Mouse (Mus musculus) forebrain, embryonic 10.5 days (tissue): ENCODE results near the gene Dnase1l2. TPM values are rescaled to one million over a fixed set of nuclear protein-coding genes. Genes with fewer than 3 reads are reported as not detected.
A peak's percentile ranks its signal among the peaks of the same experiment; 100 is the strongest.

ENCODE experiments used
- DNase-seq: peaks from one replicate; pipeline ENCODE4 v3.0.0-alpha.2; 2017; ENCODE audit warnings: low spot score; ENCODE audit errors: extremely low spot score
- H3K27ac ChIP-seq: fragments of 300-500 bp; sonication (generic); 2 replicates; pipeline ENCODE4 v1.5.1; 2016; ENCODE audit warnings: mild to moderate bottlenecking
- H3K27me3 ChIP-seq: fragments of 300-500 bp; sonication (generic); 2 replicates; pipeline ENCODE4 v1.6.1; 2016; ENCODE audit warnings: mild to moderate bottlenecking; ENCODE audit not compliant: poor library complexity, severe bottlenecking
- H3K36me3 ChIP-seq: fragments of 300-500 bp; sonication (generic); replicated peaks from 2 replicates; pipeline ENCODE4 v1.6.1; 2016; ENCODE audit warnings: mild to moderate bottlenecking, moderate library complexity
- H3K4me1 ChIP-seq: fragments of 300-500 bp; sonication (generic); 2 replicates; pipeline ENCODE4 v1.6.1; 2016
- H3K4me3 ChIP-seq: fragments of 300-500 bp; sonication (generic); 2 replicates; pipeline ENCODE4 v1.5.1; 2016; ENCODE audit warnings: mild to moderate bottlenecking, moderate library complexity
- H3K9me3 ChIP-seq: fragments of 300-500 bp; sonication (generic); 2 replicates; pipeline ENCODE4 v1.6.1; 2016; ENCODE audit warnings: mild to moderate bottlenecking, moderate library complexity
- WGBS: fragments of 180-500 bp; shearing (Covaris S2); methylation state at CpG from one replicate; pipeline ENCODE4 v1.1.7; 2016; 5-methylcytosine and 5-hydroxymethylcytosine counted together
- polyA plus RNA-seq: library from polyadenylated mRNA; unstranded; fragments of >200 nt; fragmentation: Nextera tagmentation; extraction: Ambion mirVana; gene quantifications from 2 replicates; pipeline ENCODE4 v1.2.1, GENCODE M21; 2016

Gene Dnase1l2
- 2.3 TPM in 2 replicates for polyA plus RNA-seq

- DNase-seq: no peak
- 87% methylated on average over 7 of the region's 7 CpGs for WGBS
- no peaks in the 10 kb centered on the region for H3K9me3 ChIP-seq
Observed at GRCm38 (mm10) chr17:24442632-24443155, at the start of gene Dnase1l2. TSS of gene Dnase1l2 (minus strand) at chr17:24443105.

GRCm38 (mm10) chr17:24490399-24490798, 47.5 kb upstream of the Dnase1l2 start:
- WGBS: 82% methylated on average over 4 of the region's 4 CpGs
- Histone ChIP-seq H3K4me1 (peaks cover 44% of the 10 kb centered on the region), H3K4me3 (no peak overlapping the region; the same call in 1 of the 2 replicates), H3K27ac (no peak overlapping the region), H3K27me3 (peaks cover 47% of the 10 kb centered on the region), H3K9me3 (no peaks in the 10 kb centered on the region), H3K36me3 (no peaks in the 10 kb centered on the region)
- no peak for DNase-seq

More at GRCm38 (mm10) chr17:24442632-24443155, at the start of gene Dnase1l2:
- H3K27me3 ChIP-seq: no peaks in the 10 kb centered on the region
- no peaks in the 10 kb centered on the region for H3K4me1 ChIP-seq
- no peak within 1 kb of the TSS for H3K27ac ChIP-seq
- no peak within 1 kb of the TSS for H3K4me3 ChIP-seq
- peaks cover 100% of the 10 kb centered on the region for H3K36me3 ChIP-seq

- no peaks in the 10 kb centered on the region for H3K9me3 ChIP-seq
- peak overlapping the region; percentile 90 for H3K4me3 ChIP-seq
- no peaks in the 10 kb centered on the region for H3K36me3 ChIP-seq
- WGBS: 21% methylated on average over 19 of the region's 19 CpGs
- peaks cover 47% of the 10 kb centered on the region for H3K27me3 ChIP-seq
- peaks cover 44% of the 10 kb centered on the region for H3K4me1 ChIP-seq
- H3K27ac ChIP-seq: peak overlapping the region; percentile 89
- DNase-seq: no peak
Observed at GRCm38 (mm10) chr17:24489265-24490030, 46.5 kb upstream of the Dnase1l2 start.

- DNase-seq: peak; percentile 68
- under 1% methylated on average over 73 of the region's 81 CpGs for WGBS
- Histone ChIP-seq H3K27ac (peak overlapping the region; percentile 89), H3K4me3 (peak overlapping the region; percentile 90), H3K36me3 (no peaks in the 10 kb centered on the region), H3K27me3 (peaks cover 47% of the 10 kb centered on the region), H3K9me3 (no peaks in the 10 kb centered on the region), H3K4me1 (peaks cover 44% of the 10 kb centered on the region)
Observed at GRCm38 (mm10) chr17:24488662-24489264, 45.9 kb upstream of the Dnase1l2 start.

- H3K27me3 ChIP-seq: peaks cover 47% of the 10 kb centered on the region
- WGBS: 1% methylated on average over 45 of the region's 45 CpGs
- peaks cover 44% of the 10 kb centered on the region for H3K4me1 ChIP-seq
- H3K27ac ChIP-seq: peak within 1 kb of the TSS; percentile 89
- DNase-seq: peak; percentile 46
- H3K4me3 ChIP-seq: peak within 1 kb of the TSS; percentile 90
- H3K36me3 ChIP-seq: no peaks in the 10 kb centered on the region
- no peaks in the 10 kb centered on the region for H3K9me3 ChIP-seq
Observed at GRCm38 (mm10) chr17:24488186-24488661, 45.3 kb upstream of the Dnase1l2 start, which contains the start of gene Caskin1. TSS of gene Caskin1 (plus strand) at chr17:24488601.

GRCm38 (mm10) chr17:24485090-24485860, 42.4 kb upstream of the Dnase1l2 start:
- 49% methylated on average over 11 of the region's 11 CpGs for WGBS
- Histone ChIP-seq H3K9me3 (no peaks in the 10 kb centered on the region), H3K27me3 (peaks cover 40% of the 10 kb centered on the region), H3K36me3 (no peaks in the 10 kb centered on the region), H3K4me1 (peaks cover 34% of the 10 kb centered on the region), H3K4me3 (peak overlapping the region; percentile 20; the same call in 1 of the 2 replicates), H3K27ac (peak overlapping the region; percentile 63)
- no peak for DNase-seq

- DNase-seq: no peak
- Histone ChIP-seq H3K27ac (no peak overlapping the region), H3K9me3 (no peaks in the 10 kb centered on the region), H3K27me3 (peaks cover 24% of the 10 kb centered on the region), H3K4me1 (peaks cover 25% of the 10 kb centered on the region), H3K36me3 (no peaks in the 10 kb centered on the region), H3K4me3 (no peak overlapping the region)
- WGBS: 95% methylated on average over 3 of the region's 3 CpGs
Observed at GRCm38 (mm10) chr17:24483495-24483894, 40.6 kb upstream of the Dnase1l2 start.

GRCm38 (mm10) chr17:24481027-24481815, 38.3 kb upstream of the Dnase1l2 start:
- H3K4me1 ChIP-seq: peaks cover 27% of the 10 kb centered on the region
- no peak overlapping the region for H3K4me3 ChIP-seq
- no peak overlapping the region for H3K27ac ChIP-seq
- WGBS: 94% methylated on average over 20 of the region's 20 CpGs
- H3K36me3 ChIP-seq: peaks cover 16% of the 10 kb centered on the region
- peaks cover 2% of the 10 kb centered on the region for H3K27me3 ChIP-seq
- no peaks in the 10 kb centered on the region for H3K9me3 ChIP-seq
- no peak for DNase-seq

- Histone ChIP-seq H3K9me3 (no peaks in the 10 kb centered on the region), H3K4me3 (peak overlapping the region; percentile 82; the same call in 1 of the 2 replicates), H3K27ac (no peak overlapping the region), H3K27me3 (no peaks in the 10 kb centered on the region), H3K4me1 (peaks cover 22% of the 10 kb centered on the region), H3K36me3 (peaks cover 25% of the 10 kb centered on the region)
- 43% methylated on average over 3 of the region's 3 CpGs for WGBS
- DNase-seq: no peak
Observed at GRCm38 (mm10) chr17:24480201-24480826, 37.4 kb upstream of the Dnase1l2 start.

- peaks cover 26% of the 10 kb centered on the region for H3K4me1 ChIP-seq
- H3K4me3 ChIP-seq: peak overlapping the region; percentile 82
- WGBS: 35% methylated on average over 1 of the region's 1 CpGs
- H3K9me3 ChIP-seq: no peaks in the 10 kb centered on the region
- H3K27ac ChIP-seq: peak overlapping the region; percentile 98
- H3K36me3 ChIP-seq: peaks cover 34% of the 10 kb centered on the region
- H3K27me3 ChIP-seq: no peaks in the 10 kb centered on the region
- DNase-seq: no peak
Observed at GRCm38 (mm10) chr17:24479431-24479830, 36.5 kb upstream of the Dnase1l2 start.

- WGBS: under 1% methylated on average over 48 of the region's 48 CpGs
- Histone ChIP-seq H3K36me3 (peaks cover 40% of the 10 kb centered on the region), H3K4me1 (peaks cover 32% of the 10 kb centered on the region), H3K27me3 (no peaks in the 10 kb centered on the region), H3K4me3 (peak within 1 kb of the TSS; percentile 82), H3K9me3 (no peaks in the 10 kb centered on the region), H3K27ac (peak within 1 kb of the TSS; percentile 98)
- peak; percentile 98 for DNase-seq
Observed at GRCm38 (mm10) chr17:24478663-24479380, 35.9 kb upstream of the Dnase1l2 start, which contains the start of gene Mlst8. TSS of gene Mlst8 (minus strand) at chr17:24479078.
